Mouse (Mus musculus) heart, embryonic 16.5 days (tissue): ENCODE data around the gene Cxcl1. TPM values are rescaled to one million over a fixed set of nuclear protein-coding genes. Genes with fewer than 3 reads are reported as not detected.
A peak's percentile ranks its signal among the peaks of the same experiment; 100 is the strongest.

Experiments
- ATAC-seq: fragments of 200-750 bp; cut with Nextera tagmentation; replicated peaks from 2 replicates; pipeline ENCODE4 v1.8.0; 2017; ENCODE audit warnings: moderate number of reproducible peaks; ENCODE audit not compliant: insufficient read depth, low FRiP score; ENCODE audit errors: extremely low read depth
- H3K27ac ChIP-seq: fragments of 300-500 bp; sonication (generic); 2 replicates; pipeline ENCODE4 v1.5.1; 2014; ENCODE audit warnings: mild to moderate bottlenecking, low read length, control low read depth, moderate library complexity
- H3K27me3 ChIP-seq: fragments of 300-500 bp; sonication (generic); 2 replicates; pipeline ENCODE4 v1.6.1; 2014; ENCODE audit warnings: low read length, mixed read lengths; ENCODE audit not compliant: control insufficient read depth, insufficient read depth
- H3K36me3 ChIP-seq: fragments of 300-500 bp; sonication (generic); 2 replicates; pipeline ENCODE4 v1.6.1; 2014; ENCODE audit not compliant: control insufficient read depth, insufficient read depth
- H3K4me1 ChIP-seq: fragments of 300-500 bp; sonication (generic); 2 replicates; pipeline ENCODE4 v1.6.1; 2014; ENCODE audit warnings: low read length, mixed read lengths; ENCODE audit not compliant: control insufficient read depth, insufficient read depth
- H3K4me2 ChIP-seq: fragments of 300-500 bp; sonication (generic); 2 replicates; pipeline ENCODE4 v1.6.1; 2014; ENCODE audit warnings: low read depth, mild to moderate bottlenecking, control low read depth, low read length
- H3K4me3 ChIP-seq: fragments of 300-500 bp; sonication (generic); 2 replicates; pipeline ENCODE4 v1.5.1; 2014; ENCODE audit warnings: mild to moderate bottlenecking, control low read depth, low read length
- H3K9ac ChIP-seq: fragments of 300-500 bp; sonication (generic); 2 replicates; pipeline ENCODE4 v1.6.1; 2014; ENCODE audit warnings: low read length, control low read depth
- H3K9me3 ChIP-seq: fragments of 300-500 bp; sonication (generic); replicated peaks from 2 replicates; pipeline ENCODE4 v1.6.1; 2016; ENCODE audit warnings: low read length; ENCODE audit not compliant: control insufficient read depth
- WGBS: fragments of 180-500 bp; shearing (Covaris S2); extraction: QIAGEN DNeasy Blood & Tissue Kit; methylation state at CpG from one replicate; pipeline ENCODE4 v1.1.7; 2014; 5-methylcytosine and 5-hydroxymethylcytosine counted together
- polyA plus RNA-seq: library from polyadenylated mRNA; unstranded; fragments of >200 nt; fragmentation: Nextera tagmentation; extraction: Ambion mirVana; gene quantifications from 2 replicates; pipeline ENCODE4 v1.2.1, GENCODE M21; 2015

Cxcl1 gene
- polyA plus RNA-seq, 1 experiment from 2014 or later, result 0.85 TPM

- no peak for ATAC-seq
These were observed 9.4 kb upstream of the Cxcl1 start for GRCm38 (mm10) chr5:90881682-90882081.

DNA sequence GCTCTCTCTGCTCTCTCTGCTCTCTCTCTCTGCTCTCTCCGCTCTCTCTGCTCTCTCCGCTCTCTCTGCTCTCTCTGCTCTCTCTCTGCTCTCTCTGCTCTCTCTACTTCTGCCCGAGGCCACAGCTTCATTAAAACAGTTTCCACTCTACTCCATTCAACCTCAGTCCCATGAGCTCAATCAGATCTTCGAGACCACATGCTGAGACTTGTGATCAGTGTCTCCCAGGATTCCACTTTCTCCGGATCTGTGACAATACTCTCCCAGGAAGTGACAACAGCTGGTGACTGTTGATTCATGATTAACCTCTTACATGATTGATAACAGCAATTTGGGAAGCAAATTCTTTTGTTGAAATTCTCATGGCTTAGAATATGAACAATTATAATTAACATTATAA, 8.9 kb upstream of the Cxcl1 start:
- H3K9me3 ChIP-seq, result no peaks in the 10 kb centered on the region
- 83% methylated on average over 5 of the region's 5 CpGs for WGBS
- H3K27me3 ChIP-seq, result no peaks in the 10 kb centered on the region
- no peaks in the 10 kb centered on the region for H3K36me3 ChIP-seq
- H3K9ac ChIP-seq, result no peak overlapping the region
- H3K4me2 ChIP-seq, result no peak overlapping the region
- no peak for ATAC-seq
- H3K27ac ChIP-seq, result no peak overlapping the region
- H3K4me1 ChIP-seq, result peaks cover 3% of the 10 kb centered on the region
- H3K4me3 ChIP-seq, result no peak overlapping the region

More at GRCm38 (mm10) chr5:90881682-90882081, 9.4 kb upstream of the Cxcl1 start:
- no peak overlapping the region for H3K4me3 ChIP-seq
- no peaks in the 10 kb centered on the region for H3K36me3 ChIP-seq
- H3K9ac ChIP-seq, result no peak overlapping the region
- no peaks in the 10 kb centered on the region for H3K27me3 ChIP-seq
- H3K4me1 ChIP-seq, result peaks cover 5% of the 10 kb centered on the region
- WGBS, result 79% methylated on average over 5 of the region's 5 CpGs
- H3K27ac ChIP-seq, result no peak overlapping the region
- no peaks in the 10 kb centered on the region for H3K9me3 ChIP-seq
- H3K4me2 ChIP-seq, result no peak overlapping the region

DNA sequence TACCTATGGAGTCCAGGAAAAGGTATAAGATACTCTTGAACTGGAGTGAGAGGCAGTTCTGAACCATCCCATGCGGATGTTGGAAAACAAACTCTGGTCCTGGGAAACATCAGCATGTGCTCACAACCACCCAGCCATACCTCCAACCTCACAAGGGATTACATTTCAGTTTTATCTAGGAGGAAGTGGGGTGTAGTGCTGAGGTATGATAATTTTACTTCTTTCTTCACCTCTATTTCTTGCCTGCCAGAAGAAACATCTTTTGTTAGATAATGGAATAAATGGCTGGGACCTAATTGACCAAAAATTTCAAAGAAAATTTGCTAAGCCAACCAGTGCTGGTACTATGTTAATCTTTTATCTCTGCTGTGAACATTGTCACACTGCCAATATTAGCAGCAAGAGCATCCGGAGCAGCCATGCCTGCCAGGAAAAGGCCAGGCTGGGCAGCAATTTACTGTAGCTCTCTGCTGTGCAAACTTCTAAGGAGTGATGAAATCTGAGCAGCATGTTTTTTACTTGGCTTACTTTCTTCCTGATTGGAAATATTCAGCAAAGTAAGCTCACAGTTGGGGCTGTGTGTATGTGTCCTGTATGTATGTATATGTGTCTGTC, 6.3 kb upstream of the Cxcl1 start:
- H3K4me1 ChIP-seq, result peaks cover 7% of the 10 kb centered on the region; the same call in 1 of the 2 replicates
- ATAC-seq, result peak; percentile 38; the same call in 1 of the 2 replicates
- WGBS, result 24% methylated on average over 2 of the region's 2 CpGs

DNA sequence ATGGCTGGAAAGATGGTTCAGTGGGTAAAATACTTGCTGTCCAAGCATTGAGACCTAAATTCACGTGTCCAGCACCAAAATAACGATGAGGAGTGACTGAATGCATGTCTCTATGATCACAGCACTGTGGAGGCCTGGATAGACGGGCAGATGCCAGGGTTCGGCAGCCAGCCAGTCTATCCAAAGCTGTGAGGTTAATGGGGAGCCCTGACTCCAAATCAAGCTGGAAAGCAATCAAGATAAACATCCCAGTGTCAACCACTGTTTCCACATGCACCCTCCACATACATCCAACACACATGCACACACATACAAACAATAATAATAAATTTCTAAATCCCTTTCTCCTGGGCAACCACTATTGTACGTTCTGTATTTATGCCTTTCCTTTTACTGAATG, 2.4 kb upstream of the Cxcl1 start:
- Histone ChIP-seq H3K27me3 (no peaks in the 10 kb centered on the region), H3K36me3 (no peaks in the 10 kb centered on the region), H3K27ac (no peak overlapping the region), H3K4me3 (no peak overlapping the region), H3K9me3 (no peaks in the 10 kb centered on the region), H3K9ac (no peak overlapping the region), H3K4me1 (peaks cover 11% of the 10 kb centered on the region), H3K4me2 (no peak overlapping the region)
- ATAC-seq, result no peak
- 78% methylated on average over 5 of the region's 5 CpGs for WGBS

More for the DNA sequence above, 6.3 kb upstream of the Cxcl1 start:
- no peak overlapping the region; the same call in 1 of the 2 replicates for H3K27ac ChIP-seq
- H3K36me3 ChIP-seq, result no peaks in the 10 kb centered on the region
- no peak overlapping the region for H3K4me2 ChIP-seq
- H3K9me3 ChIP-seq, result no peaks in the 10 kb centered on the region
- no peak overlapping the region for H3K9ac ChIP-seq
- no peaks in the 10 kb centered on the region for H3K27me3 ChIP-seq
- no peak overlapping the region for H3K4me3 ChIP-seq

DNA sequence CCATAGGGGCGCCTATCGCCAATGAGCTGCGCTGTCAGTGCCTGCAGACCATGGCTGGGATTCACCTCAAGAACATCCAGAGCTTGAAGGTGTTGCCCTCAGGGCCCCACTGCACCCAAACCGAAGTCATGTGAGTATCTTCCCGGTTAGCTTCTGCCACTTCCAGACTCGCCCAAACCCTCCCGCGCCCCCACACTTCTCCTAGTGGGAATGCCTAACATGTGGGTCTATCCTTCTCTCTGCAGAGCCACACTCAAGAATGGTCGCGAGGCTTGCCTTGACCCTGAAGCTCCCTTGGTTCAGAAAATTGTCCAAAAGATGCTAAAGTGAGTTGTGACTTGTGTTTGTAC, 398 bp downstream of the Cxcl1 start:
- H3K4me1 ChIP-seq, result peaks cover 8% of the 10 kb centered on the region; the same call in 1 of the 2 replicates
- no peaks in the 10 kb centered on the region for H3K36me3 ChIP-seq
- H3K9ac ChIP-seq, result peak overlapping the region; percentile 80
- ATAC-seq, result no peak; the same call in 1 of the 2 replicates
- no peak overlapping the region for H3K27ac ChIP-seq
- H3K4me3 ChIP-seq, result peak overlapping the region; percentile 65
- peak overlapping the region; percentile 97 for H3K4me2 ChIP-seq
- no peaks in the 10 kb centered on the region for H3K9me3 ChIP-seq
- 26% methylated on average over 10 of the region's 10 CpGs for WGBS
- H3K27me3 ChIP-seq, result no peaks in the 10 kb centered on the region; the same call in 1 of the 2 replicates

DNA sequence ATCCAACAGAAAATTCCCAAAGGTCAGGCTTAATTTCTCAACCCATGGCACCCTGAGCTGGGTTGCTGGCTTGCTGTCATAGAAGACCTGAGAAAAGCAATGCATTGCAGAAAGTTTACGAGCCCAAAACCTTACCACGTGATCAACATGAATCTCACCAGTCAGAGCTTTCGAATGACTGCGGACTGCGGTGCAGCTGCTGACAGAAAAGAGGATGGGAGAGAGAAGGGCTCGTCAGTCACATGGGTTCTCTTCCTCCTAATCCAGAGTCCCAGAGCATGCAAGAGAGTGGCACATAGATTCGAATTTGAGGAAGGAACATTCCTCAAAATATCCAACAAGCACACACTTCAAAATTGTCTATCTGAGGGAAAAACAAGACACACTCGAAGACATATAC, 3.2 kb downstream of the Cxcl1 start:
- Histone ChIP-seq H3K27ac (no peak overlapping the region), H3K4me3 (no peak overlapping the region), H3K9ac (no peak overlapping the region), H3K27me3 (no peaks in the 10 kb centered on the region; the same call in 1 of the 2 replicates), H3K4me2 (no peak overlapping the region), H3K9me3 (no peaks in the 10 kb centered on the region), H3K36me3 (no peaks in the 10 kb centered on the region), H3K4me1 (peaks cover 8% of the 10 kb centered on the region; the same call in 1 of the 2 replicates)
- no peak for ATAC-seq
- WGBS, result 63% methylated on average over 8 of the region's 8 CpGs

DNA sequence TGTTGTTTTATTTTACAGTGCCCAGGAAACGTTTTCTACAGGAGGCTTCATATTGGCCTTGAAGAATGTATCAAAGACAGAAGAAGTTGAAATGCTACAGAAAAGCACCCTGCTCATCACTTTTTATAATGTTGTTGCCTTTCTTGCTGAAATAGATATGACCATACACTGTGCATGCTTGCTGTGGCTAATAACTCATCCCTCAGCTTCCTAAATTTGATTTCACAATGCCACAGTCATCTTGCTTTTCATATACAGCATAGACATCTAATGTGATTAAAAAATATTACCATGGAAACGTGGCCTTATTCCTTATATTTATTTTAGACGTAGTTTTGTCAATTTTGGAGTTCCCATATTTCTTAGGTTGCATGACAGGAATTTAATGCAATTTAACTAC, 6.4 kb downstream of the Cxcl1 start:
- Histone ChIP-seq H3K27ac (no peak overlapping the region), H3K4me2 (no peak overlapping the region), H3K27me3 (no peaks in the 10 kb centered on the region; the same call in 1 of the 2 replicates), H3K9me3 (no peaks in the 10 kb centered on the region), H3K36me3 (no peaks in the 10 kb centered on the region), H3K4me1 (0 out of 2 replicates have a peak, but pooled peaks cover 2% of the 10 kb centered on the region), H3K4me3 (no peak overlapping the region), H3K9ac (no peak overlapping the region)
- no peak for ATAC-seq
- WGBS, result 76% methylated on average over 3 of the region's 3 CpGs

DNA sequence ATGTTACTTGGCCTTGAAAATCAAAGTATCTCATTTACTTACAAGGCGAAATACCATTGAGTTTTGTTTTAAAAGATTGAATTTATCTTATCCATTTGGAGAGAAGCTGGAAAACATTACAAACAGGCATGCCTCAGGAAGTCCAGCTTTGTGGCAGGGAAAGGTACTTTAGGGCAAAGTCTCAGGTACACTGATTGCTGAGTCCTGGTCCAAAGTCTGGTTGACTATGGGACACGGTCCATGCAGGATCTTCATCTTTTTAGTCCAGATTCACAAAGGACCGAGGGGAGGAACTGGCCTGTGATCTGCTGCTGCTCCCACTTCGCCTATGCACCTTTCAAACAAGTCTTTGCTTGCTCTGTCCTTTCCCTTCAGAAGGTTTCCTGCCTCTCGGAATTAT, 8.3 kb downstream of the Cxcl1 start:
- no peaks in the 10 kb centered on the region for H3K9me3 ChIP-seq
- no peak overlapping the region for H3K9ac ChIP-seq
- 68% methylated on average over 5 of the region's 5 CpGs for WGBS
- no peak for ATAC-seq
- H3K27me3 ChIP-seq, result peaks cover 6% of the 10 kb centered on the region
- H3K36me3 ChIP-seq, result no peaks in the 10 kb centered on the region
- H3K4me1 ChIP-seq, result peaks cover 9% of the 10 kb centered on the region
- no peak overlapping the region for H3K4me2 ChIP-seq
- no peak overlapping the region for H3K4me3 ChIP-seq
- H3K27ac ChIP-seq, result no peak overlapping the region

DNA sequence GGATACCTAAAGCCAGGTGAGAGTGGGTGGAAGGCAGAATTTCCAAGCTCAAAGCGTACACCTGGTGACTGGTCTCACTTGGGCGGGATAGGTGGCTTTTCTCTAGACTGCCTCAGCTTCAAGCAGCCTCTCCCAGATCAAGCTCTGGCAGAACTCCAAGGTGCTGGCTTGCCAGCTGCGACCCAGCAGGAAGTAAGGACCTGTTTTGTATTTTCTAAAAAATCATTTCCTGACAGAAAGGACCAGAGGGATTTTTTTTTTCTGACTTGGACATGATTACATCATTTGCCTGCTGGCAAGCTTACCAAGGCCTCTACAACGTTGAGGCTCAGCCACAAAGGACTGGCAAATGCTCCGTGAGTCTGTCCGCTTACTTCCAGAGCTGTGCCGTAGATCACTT, 9.1 kb downstream of the Cxcl1 start:
- Histone ChIP-seq H3K27me3 (peaks cover 14% of the 10 kb centered on the region), H3K36me3 (no peaks in the 10 kb centered on the region), H3K4me3 (no peak overlapping the region), H3K9me3 (no peaks in the 10 kb centered on the region), H3K4me1 (peaks cover 9% of the 10 kb centered on the region), H3K4me2 (no peak overlapping the region), H3K9ac (no peak overlapping the region), H3K27ac (no peak overlapping the region)
- ATAC-seq, result no peak
- WGBS, result 50% methylated on average over 7 of the region's 7 CpGs
